Mouse (Mus musculus) lung, adult 2 months (tissue): Measurements from ENCODE around the gene Pctp.

ENCODE experiments used
- CTCF ChIP-seq: fragments of 200-500 bp; IDR thresholded peaks from 2 replicates; pipeline ENCODE4 v1.5.1; 2011; ENCODE audit warnings: mild to moderate bottlenecking, low read length, control low read depth; ENCODE audit not compliant: insufficient read depth
- POLR2A ChIP-seq: fragments of 200-500 bp; IDR thresholded peaks from 2 replicates; pipeline ENCODE4 v1.6.1; 2011; ENCODE audit warnings: low read depth, mild to moderate bottlenecking, control low read depth, low read length, borderline replicate concordance; ENCODE audit errors: extremely low read depth

- TF ChIP-seq CTCF (no peak), POLR2A (no peak)
These were observed 24.1 kb upstream of the Pctp start for GRCm38 (mm10) chr11:90026802-90027174.
